ENCODE assay signal across 16 mouse cellular contexts in genomic region chr3:153238381-153238780, GRCm38 (mm10).
DNase-seq lines count a peak whose midpoint lies in the region; ATAC-seq and TF ChIP-seq lines count a peak whose summit lies in the region.
"Had no signal": no experiment of that assay in that cellular context is flagged by ENCODE, and none has a peak within 500 bp of the region (broad histone marks: within the 10 kb centered on the region; RNA-seq: fewer than 3 reads in every experiment).

No protein-coding gene starts in this region.

- H3K36me3 ChIP-seq in intestine, embryonic 15.5 days, result no peaks in the 10 kb centered on the region
- H3K36me3 ChIP-seq in intestine, postnatal 0 days (ENCODE audit: control insufficient read depth, insufficient read depth), result no peaks in the 10 kb centered on the region
- H3K36me3 ChIP-seq in intestine, embryonic 16.5 days (ENCODE audit: control insufficient read depth, insufficient read depth, low read length), result no peaks in the 10 kb centered on the region
- H3K36me3 ChIP-seq: embryonic facial prominence, embryonic 13.5 days; heart, embryonic 15.5 days; liver, embryonic 15.5 days; midbrain, embryonic 13.5 days; neural tube, embryonic 12.5 days had no signal

- no peaks in the 10 kb centered on the region for H3K27me3 ChIP-seq in intestine, embryonic 15.5 days (replicated peaks)
- no peaks in the 10 kb centered on the region for H3K27me3 ChIP-seq in intestine, postnatal 0 days (replicated peaks; ENCODE audit: control insufficient read depth, insufficient read depth, low read length)
- no peaks in the 10 kb centered on the region for H3K27me3 ChIP-seq in intestine, embryonic 16.5 days (replicated peaks; ENCODE audit: control insufficient read depth, insufficient read depth, low read length)
- H3K27me3 ChIP-seq: CH12.LX; embryonic facial prominence, embryonic 13.5 days; heart, embryonic 15.5 days; liver, embryonic 15.5 days; midbrain, embryonic 13.5 days; neural tube, embryonic 12.5 days had no signal

- H3K4me2 ChIP-seq in intestine, embryonic 15.5 days (replicated peaks), result no peak overlapping the region
- H3K4me2 ChIP-seq in intestine, postnatal 0 days (replicated peaks; ENCODE audit: low read depth), result no peak overlapping the region
- no peak overlapping the region for H3K4me2 ChIP-seq in intestine, embryonic 16.5 days (ENCODE audit: low read depth, low read length)
- H3K4me2 ChIP-seq: embryonic facial prominence, embryonic 13.5 days; heart, embryonic 15.5 days; liver, embryonic 15.5 days; midbrain, embryonic 13.5 days; neural tube, embryonic 12.5 days had no signal

- H3K9ac ChIP-seq in intestine, embryonic 15.5 days, result no peak overlapping the region
- no peak overlapping the region for H3K9ac ChIP-seq in intestine, postnatal 0 days (ENCODE audit: low read depth, low read length)
- H3K9ac ChIP-seq in intestine, embryonic 16.5 days (ENCODE audit: low read depth, low read length), result no peak overlapping the region
- H3K9ac ChIP-seq: embryonic facial prominence, embryonic 13.5 days; heart, embryonic 15.5 days; liver, embryonic 15.5 days; midbrain, embryonic 13.5 days; neural tube, embryonic 12.5 days had no signal

- DNase-seq in left cerebral cortex, postnatal 25 days (ENCODE audit: low spot score in 2 of 2), result peak; percentile 74 to 96
- no peak for DNase-seq in gastrocnemius, postnatal 10 days
- no peak for DNase-seq in testis, postnatal 10 days (ENCODE audit: low spot score)
- no peak for DNase-seq in retina, embryonic 14.5 days (ENCODE audit: low spot score)
- DNase-seq: cerebellum, postnatal 10 days had no signal

- no peak for TF ChIP-seq CTCF in intestine, postnatal 0 days (IDR thresholded peaks at IDR 0.05; ENCODE audit: low read depth)
- no peak for TF ChIP-seq CTCF in cortical plate, adult 2 months (IDR thresholded peaks at IDR 0.05; ENCODE audit: extremely low read depth, insufficient read depth, low read length)

- peak; percentile 62 for ATAC-seq in intestine, embryonic 15.5 days
- ATAC-seq in intestine, postnatal 0 days, result no peak
- ATAC-seq in intestine, embryonic 16.5 days, result peak; percentile 60
- ATAC-seq: forebrain, embryonic 16.5 days; midbrain, embryonic 13.5 days had no signal

- no peaks in the 10 kb centered on the region for H3K9me3 ChIP-seq in intestine, embryonic 15.5 days
- no peaks in the 10 kb centered on the region for H3K9me3 ChIP-seq in intestine, postnatal 0 days (ENCODE audit: control insufficient read depth)
- no peaks in the 10 kb centered on the region for H3K9me3 ChIP-seq in intestine, embryonic 16.5 days (ENCODE audit: control insufficient read depth, low read length)
- H3K9me3 ChIP-seq: embryonic facial prominence, embryonic 13.5 days; heart, embryonic 15.5 days; liver, embryonic 15.5 days; midbrain, embryonic 13.5 days; neural tube, embryonic 12.5 days had no signal

- TF ChIP-seq POLR2A in cortical plate, adult 2 months (IDR thresholded peaks at IDR 0.05; ENCODE audit: extremely low read depth, insufficient read depth, low read length), result 0 out of 2 replicates have a peak, but pooled peaks have one; percentile 16

- no peak overlapping the region for H3K4me3 ChIP-seq in intestine, embryonic 15.5 days (replicated peaks)
- no peak overlapping the region for H3K4me3 ChIP-seq in intestine, postnatal 0 days (ENCODE audit: low read depth, low read length)
- H3K4me3 ChIP-seq in cortical plate, adult 2 months (ENCODE audit: insufficient read depth, low read length), result no peak overlapping the region
- H3K4me3 ChIP-seq in intestine, embryonic 16.5 days (ENCODE audit: low read length), result no peak overlapping the region
- H3K4me3 ChIP-seq: embryonic facial prominence, embryonic 13.5 days; heart, embryonic 15.5 days; liver, embryonic 15.5 days; midbrain, embryonic 13.5 days; neural tube, embryonic 12.5 days had no signal

- no peaks in the 10 kb centered on the region for H3K4me1 ChIP-seq in intestine, embryonic 15.5 days (replicated peaks)
- H3K4me1 ChIP-seq in intestine, postnatal 0 days (replicated peaks; ENCODE audit: control insufficient read depth, insufficient read depth, low read length), result no peaks in the 10 kb centered on the region
- peaks cover 12% of the 10 kb centered on the region for H3K4me1 ChIP-seq in cortical plate, adult 2 months (ENCODE audit: control insufficient read depth, insufficient read depth, low read length)
- peaks cover 8% of the 10 kb centered on the region for H3K4me1 ChIP-seq in intestine, embryonic 16.5 days (ENCODE audit: control insufficient read depth, insufficient read depth, low read length)
- H3K4me1 ChIP-seq: liver, embryonic 15.5 days; neural tube, embryonic 12.5 days had no signal

- H3K27ac ChIP-seq in intestine, embryonic 15.5 days, result no peak overlapping the region
- H3K27ac ChIP-seq in intestine, postnatal 0 days (ENCODE audit: low read depth, low read length), result no peak overlapping the region
- peak overlapping the region; percentile 36 for H3K27ac ChIP-seq in cortical plate, adult 2 months (ENCODE audit: insufficient read depth, low read length)
- H3K27ac ChIP-seq in intestine, embryonic 16.5 days (ENCODE audit: low read length), result no peak overlapping the region
- H3K27ac ChIP-seq: embryonic facial prominence, embryonic 13.5 days; heart, embryonic 15.5 days; liver, embryonic 15.5 days; midbrain, embryonic 13.5 days; neural tube, embryonic 12.5 days had no signal

- WGBS in intestine, embryonic 15.5 days, result 79% methylated on average over 10 of the region's 10 CpGs
- 76% methylated on average over 10 of the region's 10 CpGs for WGBS in intestine, postnatal 0 days
- 80% methylated on average over 10 of the region's 10 CpGs for WGBS in intestine, embryonic 16.5 days

- intact Hi-C loops in left cerebral cortex, postnatal 25 days (cut with DNase I), result loop anchor here (1.0 to 5.0 kb wide), 4 partner anchors 35 to 256 kb away; partner anchors contain the start of gene St6galnac5

Comparison
In these comparisons a context has a peak if more than half of its experiments do, and no peak if none do; other contexts are left out.
1. DNase-seq: peak in left cerebral cortex, postnatal 25 days (2 of 2); none in gastrocnemius, postnatal 10 days (single experiment), testis, postnatal 10 days (single experiment) and retina, embryonic 14.5 days (single experiment).